Mouse (Mus musculus): Measurements from ENCODE around the gene Tekt5.

The Tekt5 gene

GRCm38 (mm10) chr16:10379531-10379930 lies 15.8 kb downstream of the Tekt5 start:
- no peak for DNase-seq (ENCODE audit: low spot score)

DNA sequence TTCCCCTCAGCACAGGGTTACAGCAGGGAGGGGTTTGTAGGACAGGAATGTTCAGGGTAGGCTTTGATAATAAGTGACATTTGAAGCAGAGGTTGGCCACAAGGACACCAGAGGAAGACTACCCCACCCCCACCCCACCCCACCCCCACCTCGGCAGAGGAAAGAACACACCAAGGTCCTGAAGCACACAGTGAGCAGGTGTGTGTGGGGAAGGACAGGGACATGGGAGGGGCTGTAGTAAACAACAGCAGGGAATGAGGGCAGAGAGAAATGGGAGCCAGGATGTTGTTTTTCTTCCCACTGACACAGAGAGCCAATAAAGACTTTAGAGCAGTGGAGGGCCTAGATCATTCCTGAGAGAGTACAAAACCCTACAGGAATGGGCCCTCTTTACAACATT lies 18.0 kb downstream of the Tekt5 start:
- no peak for DNase-seq (ENCODE audit: low spot score)

DNA sequence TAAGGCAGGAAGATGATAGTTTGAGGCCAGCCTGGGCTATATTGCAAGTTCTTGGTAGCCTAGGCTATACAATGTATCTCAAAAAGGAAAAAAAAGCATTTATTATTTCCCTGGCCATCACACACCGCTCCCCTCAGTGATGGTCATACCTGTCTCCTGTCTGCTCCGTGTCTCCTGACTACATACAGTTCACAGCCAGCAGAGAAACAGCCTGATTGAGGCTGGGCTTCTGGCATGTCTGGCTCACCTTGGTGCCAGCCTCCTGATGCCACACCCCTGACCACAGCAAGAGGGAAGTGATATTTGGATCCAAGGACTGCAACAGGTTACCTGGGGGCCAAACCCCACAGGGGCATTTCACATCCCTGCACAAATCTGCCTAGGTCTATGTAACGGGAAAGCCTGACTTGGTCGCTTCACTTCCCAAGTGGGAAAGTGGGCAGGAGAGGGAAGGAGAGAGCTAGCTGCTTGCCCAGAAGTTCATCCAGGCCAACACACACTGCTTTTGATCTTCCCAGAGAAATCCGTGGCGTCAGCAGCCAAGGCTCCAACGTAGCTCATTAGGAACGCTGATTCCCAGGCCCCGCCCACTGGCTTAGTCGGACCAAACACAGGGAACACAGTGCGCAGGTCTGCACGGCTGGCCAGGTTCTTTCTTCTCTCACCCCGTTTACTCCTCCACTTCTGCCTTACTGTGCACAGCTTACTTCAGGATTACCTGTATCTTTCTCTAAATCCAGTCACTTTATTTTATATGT lies 20.9 kb downstream of the Tekt5 start:
- peak; percentile 33 for DNase-seq (ENCODE audit: low spot score)

GRCm38 (mm10) chr16:10372372-10372771 lies 22.9 kb downstream of the Tekt5 start:
- no peak for DNase-seq (ENCODE audit: low spot score)

- DNase-seq (ENCODE audit: low spot score): no peak
Measured at GRCm38 (mm10) chr16:10369996-10370395, 25.3 kb downstream of the Tekt5 start.

DNA sequence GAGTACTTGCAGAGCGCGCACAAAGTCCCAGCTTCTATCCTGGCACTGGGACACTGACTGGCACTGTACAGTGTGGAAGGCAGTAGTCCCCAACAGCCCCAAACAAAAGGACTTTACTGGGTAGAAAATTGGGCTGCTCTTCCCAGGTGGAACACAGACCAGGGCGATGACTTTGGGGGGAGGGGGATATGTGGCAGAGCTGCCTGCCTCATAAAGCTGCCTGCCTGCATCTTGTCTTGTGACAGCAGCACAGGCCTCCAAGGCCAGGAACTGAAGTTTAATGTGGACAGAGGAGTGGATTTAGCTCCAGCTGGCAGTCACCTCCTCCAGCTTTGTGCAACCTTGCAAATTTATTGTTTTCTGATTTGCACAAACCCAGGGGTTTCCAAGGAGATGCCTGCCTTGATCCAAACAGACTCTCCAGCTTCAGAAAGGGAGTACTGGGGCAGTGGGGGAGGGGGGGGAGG lies 25.8 kb downstream of the Tekt5 start:
- DNase-seq (ENCODE audit: low spot score): peak; percentile 33

DNA sequence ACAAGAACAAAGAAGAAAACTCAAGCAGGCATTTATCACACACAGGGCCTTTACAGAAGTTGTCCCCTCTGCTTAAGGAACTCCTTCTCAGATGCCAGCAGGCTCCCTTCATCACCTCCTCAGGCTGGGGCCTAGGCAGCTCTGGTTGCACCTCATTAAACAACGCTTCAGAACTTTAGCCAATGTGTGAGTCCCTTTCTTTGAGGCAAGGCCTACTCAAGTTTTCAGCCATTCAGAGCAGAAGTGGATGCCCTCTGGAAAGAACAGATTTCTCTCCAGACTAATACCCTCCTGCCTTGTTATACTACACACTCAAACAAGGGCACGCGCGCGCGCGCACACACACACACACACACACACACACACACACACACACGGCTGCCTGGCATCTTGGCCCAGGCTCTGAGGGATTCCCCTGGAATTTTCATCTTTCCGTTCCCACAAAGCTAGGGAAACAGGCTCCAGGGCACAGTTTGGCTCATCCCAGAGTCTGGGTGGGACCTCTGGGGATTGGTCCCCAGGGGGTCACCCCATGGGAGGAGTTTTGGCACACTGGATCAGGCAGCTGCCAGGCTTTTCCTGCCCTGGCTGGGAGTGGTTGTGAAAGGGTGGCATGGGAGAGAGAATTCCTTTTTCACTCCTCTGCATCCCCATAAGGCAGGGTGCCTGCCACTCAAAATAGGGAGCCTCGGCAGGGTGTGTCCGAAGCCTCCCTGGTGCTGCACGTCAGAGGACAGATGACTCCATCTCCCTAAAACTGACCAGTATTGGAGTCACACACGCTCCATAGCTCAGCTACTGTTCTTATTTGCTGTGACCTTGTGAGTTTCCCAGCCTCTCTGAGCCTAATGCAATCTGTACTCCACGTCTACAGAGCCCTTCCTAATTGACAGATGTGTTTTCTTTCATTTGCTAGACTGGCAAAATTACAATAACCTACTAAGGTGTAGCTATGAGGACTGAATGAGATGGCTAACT lies 28.8 kb downstream of the Tekt5 start:
- peak; percentile 26 for DNase-seq (ENCODE audit: low spot score)

DNA sequence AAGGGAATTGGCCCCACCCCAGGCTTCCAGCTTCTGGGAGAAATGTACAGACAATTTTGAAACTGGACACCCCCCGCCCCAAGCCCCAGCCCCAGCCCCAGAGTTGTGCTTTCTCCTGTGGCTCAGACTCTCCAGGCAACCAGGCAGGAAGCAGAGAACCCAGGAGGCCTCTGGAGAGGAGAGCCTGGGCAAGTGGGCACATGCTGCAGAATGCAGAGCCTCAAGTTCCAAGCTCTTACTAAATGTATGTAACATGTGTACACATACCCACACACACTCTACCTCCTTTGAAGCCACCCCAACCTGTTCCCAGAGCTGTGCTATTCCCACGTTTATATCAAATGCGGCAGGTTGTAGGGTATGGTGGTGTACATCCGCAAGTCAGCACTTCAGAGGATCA lies 29.5 kb downstream of the Tekt5 start:
- no peak for DNase-seq (ENCODE audit: low spot score)

- no peak for DNase-seq (ENCODE audit: low spot score)
Measured at GRCm38 (mm10) chr16:10363061-10363460, 32.2 kb downstream of the Tekt5 start.

DNA sequence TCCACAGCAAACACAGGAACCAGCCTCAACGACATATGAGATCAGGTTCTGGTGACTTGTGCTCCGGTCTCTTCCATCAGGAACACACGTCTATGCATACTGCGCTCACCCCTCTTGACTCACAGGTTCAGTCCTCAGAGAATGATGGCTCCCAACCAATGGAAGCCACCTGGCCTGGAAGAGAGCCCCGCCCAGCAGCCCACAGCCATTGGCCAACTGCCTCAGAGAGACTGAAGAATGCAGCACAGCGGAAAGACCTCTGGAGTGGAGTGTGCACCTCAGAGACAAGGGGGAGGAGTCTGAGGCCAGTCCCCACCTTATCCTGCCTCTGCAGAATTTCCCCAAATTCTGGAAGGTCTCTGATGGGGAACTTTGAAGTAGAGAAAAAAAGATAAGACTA lies 36.0 kb downstream of the Tekt5 start:
- DNase-seq (ENCODE audit: low spot score): no peak

DNA sequence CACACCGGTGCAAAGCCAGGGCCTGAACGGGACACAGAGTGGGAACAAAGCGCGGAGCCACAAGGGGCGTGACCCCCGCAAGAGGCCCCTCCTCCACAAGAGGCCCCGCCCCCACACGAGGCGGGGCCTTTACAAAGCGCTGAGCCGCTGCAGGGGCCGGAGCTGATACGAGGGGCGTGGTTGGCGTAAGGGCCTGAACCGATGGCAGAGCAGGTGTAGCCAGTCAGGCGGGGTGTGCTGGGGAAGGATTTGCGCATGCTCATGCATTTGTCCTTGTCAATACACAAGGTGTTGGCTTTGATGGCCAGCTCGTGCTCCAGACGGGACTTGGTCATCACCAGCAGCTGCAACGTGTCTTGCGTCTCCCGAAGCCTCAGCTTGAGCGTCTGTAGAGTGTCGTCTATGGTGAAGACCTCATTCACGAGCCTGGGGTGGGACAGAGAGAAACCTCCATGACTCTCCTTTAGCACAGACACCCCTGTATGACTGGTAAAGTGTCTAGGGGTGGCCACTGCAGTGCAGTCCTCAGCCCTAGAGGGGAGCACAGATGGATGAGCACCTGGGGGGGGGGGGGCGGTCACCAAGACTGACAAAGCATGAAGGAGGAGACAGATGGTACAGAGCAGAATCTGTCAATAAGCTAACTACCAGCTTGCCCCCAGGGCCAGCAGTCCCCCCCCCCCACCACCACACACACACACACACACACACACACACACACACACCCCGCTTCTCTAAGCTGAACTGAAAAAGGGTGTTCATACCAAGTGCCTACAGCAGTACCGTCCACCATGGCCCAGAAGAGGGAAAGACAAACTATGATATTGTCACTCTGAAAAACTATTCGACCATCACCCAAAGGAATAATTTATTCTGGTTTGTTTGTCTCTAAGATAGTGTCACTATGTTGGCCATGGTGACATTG lies 37.0 kb downstream of the Tekt5 start:
- peak; percentile 77 for DNase-seq (ENCODE audit: low spot score)

- peak; percentile 48 for DNase-seq (ENCODE audit: low spot score)
Measured at GRCm38 (mm10) chr16:10355004-10355403, 40.3 kb downstream of the Tekt5 start.

DNA sequence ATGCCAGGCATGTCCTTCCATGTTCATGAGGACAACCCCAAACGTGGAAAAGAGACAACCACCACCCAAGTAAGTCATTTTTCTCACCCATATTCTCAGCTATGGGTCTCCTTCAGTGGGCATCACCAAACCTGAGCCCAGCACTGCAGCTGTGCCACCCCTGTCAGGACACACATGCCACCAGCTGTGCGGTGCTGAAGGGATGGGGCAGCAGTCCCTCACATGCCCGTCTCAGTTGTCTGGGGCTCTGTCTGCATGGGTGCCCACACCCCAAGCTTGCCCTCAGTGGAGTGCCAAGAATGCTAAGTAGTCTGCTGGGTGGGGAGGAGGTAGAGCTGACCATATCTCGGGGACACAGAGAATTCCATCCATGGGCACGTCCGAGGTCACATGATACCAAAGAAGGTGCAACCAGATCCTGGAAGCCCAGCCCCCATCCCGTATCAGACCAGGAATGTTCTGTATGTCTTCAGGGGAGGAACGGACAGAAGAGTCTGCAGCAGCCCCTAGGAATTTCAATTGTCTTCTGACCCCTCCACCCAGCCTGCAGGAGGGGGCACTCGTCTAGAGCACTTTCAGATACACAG lies 44.1 kb downstream of the Tekt5 start:
- no peak for DNase-seq (ENCODE audit: low spot score)

DNA sequence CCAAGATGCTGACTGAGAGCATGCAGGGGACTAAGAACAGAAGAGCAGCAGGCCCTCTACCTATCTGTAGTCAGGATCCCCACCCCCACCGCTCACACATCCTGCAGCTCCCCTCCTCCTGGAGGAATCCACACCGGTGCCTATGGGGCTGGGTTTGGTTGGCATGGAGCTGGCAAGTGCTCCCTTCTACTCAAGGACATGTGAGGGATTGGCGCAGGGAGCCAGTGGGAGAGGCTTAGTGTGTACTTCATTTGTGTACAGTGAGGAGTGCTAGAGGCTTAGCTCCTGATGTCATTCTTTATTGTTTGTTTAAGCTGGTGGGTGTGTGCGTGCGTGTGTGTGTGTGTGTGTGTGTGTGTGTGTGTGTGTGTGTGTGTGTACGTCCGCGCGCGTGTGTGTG lies 45.4 kb downstream of the Tekt5 start:
- DNase-seq (ENCODE audit: low spot score): no peak

- DNase-seq (ENCODE audit: low spot score): peak; percentile 53
Measured at GRCm38 (mm10) chr16:10349436-10349835, 45.9 kb downstream of the Tekt5 start.

DNA sequence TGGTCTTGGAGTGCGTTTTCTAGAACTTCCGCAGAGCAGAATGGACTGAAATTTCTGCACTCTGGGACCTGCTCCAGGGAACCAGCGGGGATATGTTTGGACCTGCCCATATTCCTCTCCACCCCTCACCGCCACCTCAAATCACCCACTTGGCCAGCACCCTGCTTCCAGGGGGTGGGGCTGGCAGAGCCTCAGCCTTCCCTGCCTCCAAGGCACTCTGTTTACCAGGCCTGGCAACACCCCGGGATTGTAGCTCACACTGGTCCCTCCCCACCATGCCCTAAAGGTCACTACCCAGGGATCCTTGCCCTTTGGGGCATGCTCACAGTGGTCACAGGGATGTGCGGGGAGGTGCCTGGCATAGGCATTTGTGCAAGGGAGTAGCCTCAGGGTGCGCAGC lies 47.7 kb downstream of the Tekt5 start:
- no peak for DNase-seq (ENCODE audit: low spot score)

- no peak for DNase-seq (ENCODE audit: low spot score)
Measured at GRCm38 (mm10) chr16:10341110-10341509, 54.2 kb downstream of the Tekt5 start.

- no peak for DNase-seq (ENCODE audit: low spot score)
Measured at GRCm38 (mm10) chr16:10339930-10340329, 55.4 kb downstream of the Tekt5 start.

- DNase-seq (ENCODE audit: low spot score): no peak
Measured at GRCm38 (mm10) chr16:10338601-10339000, 56.7 kb downstream of the Tekt5 start.

- DNase-seq (ENCODE audit: low spot score): peak; percentile 71
Measured at GRCm38 (mm10) chr16:10337422-10338197, 57.7 kb downstream of the Tekt5 start.

All from testis, postnatal 14 days (tissue).